Comparison of ENCODE assay signal across 20 mouse cellular contexts in the genomic region with DNA sequence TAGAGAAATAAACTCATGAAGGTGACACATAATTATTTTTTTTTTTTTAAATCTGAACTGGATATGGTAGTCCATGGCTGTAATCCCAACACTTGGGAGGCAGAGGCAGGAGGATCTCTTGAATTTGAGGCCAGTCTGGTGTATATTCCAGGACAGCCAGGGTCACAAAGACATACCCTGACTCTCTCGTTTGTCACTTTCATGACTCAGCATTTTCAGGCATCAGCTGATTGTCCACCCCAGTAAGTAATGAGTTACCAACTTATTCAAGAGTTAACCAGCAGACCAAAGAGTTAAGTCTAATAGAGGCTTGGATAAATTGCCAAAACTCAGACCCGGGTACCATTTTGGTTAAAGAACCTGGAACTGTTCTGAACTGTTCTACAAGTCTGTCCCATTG. TPM values are rescaled to one million over a fixed set of nuclear protein-coding genes. Genes with fewer than 3 reads are reported as not detected.
DNase-seq lines count a peak whose midpoint lies in the region; ATAC-seq and TF ChIP-seq lines count a peak whose summit lies in the region.
"Had no signal": no experiment of that assay in that cellular context is flagged by ENCODE, and none has a peak within 500 bp of the region (broad histone marks: within the 10 kb centered on the region; RNA-seq: fewer than 3 reads in every experiment).

No protein-coding gene starts in this region.

- no peak for TF ChIP-seq CTCF in E14TG2a.4 (conservative IDR thresholded peaks at IDR 0.05; ENCODE audit: low read length)

- no peak overlapping the region for H3K27ac ChIP-seq in heart, embryonic 13.5 days (replicated peaks)
- no peak overlapping the region for H3K27ac ChIP-seq in liver, embryonic 12.5 days
- H3K27ac ChIP-seq: limb, embryonic 15.5 days; midbrain, embryonic 13.5 days had no signal

- peaks cover 33% of the 10 kb centered on the region for H3K79me2 ChIP-seq in myocyte (ENCODE audit: control insufficient read depth, insufficient read depth)

- no peak overlapping the region for H3K9ac ChIP-seq in heart, embryonic 13.5 days
- no peak overlapping the region for H3K9ac ChIP-seq in liver, embryonic 12.5 days

- WGBS in heart, embryonic 13.5 days, result 80% methylated on average over 2 of the region's 2 CpGs
- WGBS in liver, embryonic 12.5 days (ENCODE audit: insufficient replicate concordance), result 64% methylated on average over 2 of the region's 2 CpGs

- no peak for ATAC-seq in heart, embryonic 13.5 days (ENCODE audit: extremely low read depth, insufficient number of reproducible peaks, low FRiP score, low TSS enrichment)
- ATAC-seq in liver, embryonic 12.5 days, result no peak
- ATAC-seq: forebrain, postnatal 0 days had no signal

- intact Hi-C loops in heart, postnatal 14 days (cut with DNase I), result loop anchor here (2.0 kb wide), 1 partner anchor 27 kb away; a partner anchor contains a TSS

- DNase-seq in heart, postnatal 14 days, result no peak
- no peak for DNase-seq in liver
- DNase-seq in right cerebral cortex, postnatal 36 days (ENCODE audit: low spot score in 2 of 2), result no peak
- DNase-seq: adrenal gland, postnatal 25 days; cerebellum, adult 11-12 months; cerebellum, postnatal 36 days; forebrain, postnatal 0 days; gastrocnemius, postnatal 10 days; kidney, adult 18-20 months; lung, adult 2 months; lung, postnatal 10 days; right cerebral cortex, postnatal 14 days; thymus, postnatal 14 days had no signal

- H3K36me3 ChIP-seq in heart, embryonic 13.5 days, result peaks cover 16% of the 10 kb centered on the region
- H3K36me3 ChIP-seq in liver, embryonic 12.5 days, result peaks cover 20% of the 10 kb centered on the region
- peaks cover 22% of the 10 kb centered on the region for H3K36me3 ChIP-seq in E14TG2a.4 (ENCODE audit: insufficient read depth, low read length)
- no peaks in the 10 kb centered on the region for H3K36me3 ChIP-seq in myocyte (ENCODE audit: control insufficient read depth, insufficient read depth)

- no peaks in the 10 kb centered on the region for H3K9me3 ChIP-seq in heart, embryonic 13.5 days
- H3K9me3 ChIP-seq in liver, embryonic 12.5 days (replicated peaks), result no peaks in the 10 kb centered on the region
- H3K9me3 ChIP-seq in E14TG2a.4 (ENCODE audit: low read length), result no peaks in the 10 kb centered on the region
- H3K9me3 ChIP-seq: limb, embryonic 10.5 days; limb, embryonic 15.5 days; midbrain, embryonic 13.5 days had no signal

- H3K27me3 ChIP-seq in heart, embryonic 13.5 days (replicated peaks), result no peaks in the 10 kb centered on the region
- H3K27me3 ChIP-seq in liver, embryonic 12.5 days (replicated peaks), result no peaks in the 10 kb centered on the region
- 0 out of 2 replicates have a peak, but pooled peaks cover 4% of the 10 kb centered on the region for H3K27me3 ChIP-seq in E14TG2a.4 (ENCODE audit: insufficient read depth, low read length)
- no peaks in the 10 kb centered on the region for H3K27me3 ChIP-seq in myocyte (ENCODE audit: control insufficient read depth, insufficient read depth, insufficient read length)
- H3K27me3 ChIP-seq: limb, embryonic 15.5 days; midbrain, embryonic 13.5 days had no signal

- H3K4me2 ChIP-seq in heart, embryonic 13.5 days, result peak overlapping the region; percentile 89; the same call in 1 of the 2 replicates
- H3K4me2 ChIP-seq in liver, embryonic 12.5 days, result peak overlapping the region; percentile 84; the same call in 1 of the 2 replicates
- H3K4me2 ChIP-seq in myocyte (ENCODE audit: low read depth), result peak overlapping the region; percentile 97

- no peak overlapping the region for H3ac ChIP-seq in myocyte (ENCODE audit: control insufficient read depth, insufficient read length)

- H3K4me3 ChIP-seq in heart, embryonic 13.5 days, result peak overlapping the region; percentile 95
- peak overlapping the region; percentile 89; the same call in 1 of the 2 replicates for H3K4me3 ChIP-seq in liver, embryonic 12.5 days
- H3K4me3 ChIP-seq in E14TG2a.4 (replicated peaks; ENCODE audit: low read length) (peak overlapping the region; percentile 96), myocyte (peak overlapping the region; percentile 78)

- peaks cover 21% of the 10 kb centered on the region for H3K4me1 ChIP-seq in heart, embryonic 13.5 days
- peaks cover 24% of the 10 kb centered on the region for H3K4me1 ChIP-seq in liver, embryonic 12.5 days
- peaks cover 64% of the 10 kb centered on the region for H3K4me1 ChIP-seq in E14TG2a.4 (replicated peaks; ENCODE audit: low read depth, low read length)

- TF ChIP-seq POLR2A in myocyte (IDR thresholded peaks at IDR 0.05; ENCODE audit: insufficient read length, low read depth), result no peak

TF ChIP-seq in myocyte, 11 proteins besides CTCF, POLR2A, EP300 and RAD21:
- TF ChIP-seq SRF (IDR thresholded peaks at IDR 0.05; ENCODE audit: control insufficient read depth, insufficient read length, low read depth), result no peak
- no peak for TF ChIP-seq MYOD1 (IDR thresholded peaks at IDR 0.05; ENCODE audit: control insufficient read depth in 1 of 3, insufficient read length in 2 of 3, low read depth in 2 of 3)
- TF ChIP-seq CEBPB (IDR thresholded peaks at IDR 0.05; ENCODE audit: insufficient read depth, poor library complexity, severe bottlenecking), result no peak
- no peak for TF ChIP-seq MAX (IDR thresholded peaks at IDR 0.05; ENCODE audit: low read depth)
- TF ChIP-seq TCF12 (IDR thresholded peaks at IDR 0.05; ENCODE audit: insufficient read depth, poor library complexity, severe bottlenecking), result no peak
- TF ChIP-seq REST (IDR thresholded peaks at IDR 0.05; ENCODE audit: insufficient read depth, insufficient read length), result no peak
- no peak for TF ChIP-seq E2F4 (IDR thresholded peaks at IDR 0.05; ENCODE audit: insufficient read depth)
- TF ChIP-seq POLR2AphosphoS2 (IDR thresholded peaks at IDR 0.05; ENCODE audit: insufficient read length, low read depth), result no peak
- no peak for TF ChIP-seq TCF3 (IDR thresholded peaks at IDR 0.05; ENCODE audit: insufficient read length, low read depth)
- no peak for TF ChIP-seq MYOG (IDR thresholded peaks at IDR 0.05; ENCODE audit: control insufficient read depth in 1 of 3, insufficient read depth in 1 of 3, insufficient read length in 2 of 3, low read depth in 2 of 3)
- TF ChIP-seq USF1 (IDR thresholded peaks at IDR 0.05; ENCODE audit: low read depth), result no peak
TF ChIP-seq in myocyte: peak in this region for 0.

RNA-seq across cellular contexts. Expression of a gene that starts 1.3 kb away (rescaled TPM):
- polyA plus RNA-seq in heart, embryonic 13.5 days (2015; fragmentation: Nextera tagmentation; extraction: Ambion mirVana), result 10.6 and 11.8 TPM in 2 replicates
- total RNA-seq in heart, postnatal 14 days (2021), result 10 to 100 TPM; 16.4 to 22.9 TPM
- 5.6 and 7.1 TPM in 2 replicates for polyA plus RNA-seq in liver, embryonic 12.5 days (2016; fragmentation: Nextera tagmentation; extraction: Ambion mirVana)
- 10.4 TPM for polyA plus RNA-seq in myocyte (2012; fragmentation: generic; extraction: Trizol)

RNA-seq across cellular contexts. Expression of a gene that starts 28.0 kb away (rescaled TPM):
- polyA plus RNA-seq in heart, embryonic 13.5 days (2015; fragmentation: Nextera tagmentation; extraction: Ambion mirVana), result 56.7 and 56.9 TPM in 2 replicates
- total RNA-seq in heart, postnatal 14 days (2021), result 1 to 10 TPM; 2.7 to 3.9 TPM
- 20.7 and 21.7 TPM in 2 replicates for polyA plus RNA-seq in liver, embryonic 12.5 days (2016; fragmentation: Nextera tagmentation; extraction: Ambion mirVana)
- polyA plus RNA-seq in myocyte (2012; fragmentation: generic; extraction: Trizol), result 7.2 TPM
